Mouse (Mus musculus): ENCODE measurements around the gene Clec2d.
"Not testable (repeated sequence)": the region's sequence is repeated elsewhere in the genome, so short reads cannot be mapped to it uniquely, and the experiment has no call there.

Gene Clec2d

DNA sequence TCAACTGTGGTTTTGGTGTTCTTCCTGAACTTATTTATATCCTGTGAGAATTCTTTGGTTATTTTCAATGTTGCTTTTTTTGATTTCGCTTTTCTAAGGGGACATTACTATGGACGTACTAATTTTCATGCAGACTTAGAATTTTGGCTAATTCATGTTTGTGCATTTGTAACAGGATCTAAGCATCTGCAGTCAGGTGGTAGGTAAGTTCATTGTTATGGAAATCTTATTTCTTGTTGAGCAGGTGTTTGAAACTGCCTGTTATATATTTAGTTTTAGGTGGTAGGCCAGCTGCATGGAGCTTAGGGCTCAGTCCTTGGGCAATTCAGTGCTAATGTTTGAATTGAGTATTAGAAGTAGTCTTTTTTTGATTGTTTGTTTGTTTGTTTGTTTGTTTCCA lies 13.0 kb downstream of the Clec2d start:
- no peak for DNase-seq

DNA sequence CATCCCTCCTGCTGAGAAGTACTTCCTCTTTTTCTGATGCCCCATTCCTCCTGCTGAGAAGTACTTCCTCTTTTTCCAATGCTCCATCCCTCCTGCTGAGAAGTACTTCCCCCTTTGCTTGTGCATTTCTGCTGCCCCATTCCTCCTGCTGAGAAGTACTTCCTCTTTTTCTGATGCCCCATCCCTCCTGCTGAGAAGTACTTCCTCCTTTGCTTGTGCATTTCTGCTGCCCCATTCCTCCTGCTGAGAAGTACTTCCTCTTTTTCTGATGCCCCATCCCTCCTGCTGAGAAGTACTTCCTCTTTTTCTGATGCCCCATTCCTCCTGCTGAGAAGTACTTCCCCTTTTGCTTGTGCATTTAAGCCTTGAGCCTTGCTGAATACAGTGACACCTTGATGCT lies 19.7 kb downstream of the Clec2d start:
- DNase-seq, result not testable (repeated sequence)

DNA sequence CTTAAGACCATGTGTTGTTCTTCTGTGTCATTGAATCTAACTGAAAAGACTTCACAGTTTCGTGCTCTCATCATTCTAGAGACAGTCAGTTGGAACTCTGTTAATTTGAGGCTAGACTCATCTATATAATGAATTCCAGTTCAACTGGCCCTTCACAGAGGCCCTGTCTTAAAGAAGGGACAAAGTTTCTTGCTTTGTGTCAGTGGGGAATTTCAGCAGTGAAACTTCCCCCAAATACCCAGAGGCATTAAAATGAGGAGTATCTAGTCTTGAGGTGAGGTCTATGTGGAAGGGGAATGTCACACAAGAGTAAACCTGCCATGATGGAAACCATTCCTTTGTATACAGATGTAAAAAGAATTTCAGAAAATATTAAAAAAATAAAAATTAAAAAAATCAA lies 21.9 kb downstream of the Clec2d start:
- DNase-seq, result no peak

DNA sequence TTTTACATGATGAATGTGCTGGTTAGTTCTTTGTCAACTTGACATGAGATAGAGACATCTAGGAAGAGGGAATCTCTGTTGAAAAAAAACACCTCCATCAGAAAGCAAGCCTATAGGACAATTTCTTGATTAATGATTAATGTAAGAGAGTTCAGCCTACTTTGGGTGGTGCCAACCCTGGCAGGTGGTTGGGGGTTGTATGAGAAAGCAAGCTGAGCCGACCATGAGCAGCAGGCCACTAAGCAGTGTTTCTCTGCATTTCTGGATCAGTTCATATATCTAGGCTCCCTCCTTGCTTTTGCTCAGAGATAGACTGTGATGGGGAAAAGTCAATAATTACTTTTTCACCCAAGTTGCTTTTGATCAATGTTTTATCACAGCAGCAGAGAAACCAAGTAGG lies 23.9 kb downstream of the Clec2d start:
- DNase-seq, result no peak

GRCm38 (mm10) chr6:129204838-129205237 lies 24.4 kb downstream of the Clec2d start:
- DNase-seq, result no peak

DNA sequence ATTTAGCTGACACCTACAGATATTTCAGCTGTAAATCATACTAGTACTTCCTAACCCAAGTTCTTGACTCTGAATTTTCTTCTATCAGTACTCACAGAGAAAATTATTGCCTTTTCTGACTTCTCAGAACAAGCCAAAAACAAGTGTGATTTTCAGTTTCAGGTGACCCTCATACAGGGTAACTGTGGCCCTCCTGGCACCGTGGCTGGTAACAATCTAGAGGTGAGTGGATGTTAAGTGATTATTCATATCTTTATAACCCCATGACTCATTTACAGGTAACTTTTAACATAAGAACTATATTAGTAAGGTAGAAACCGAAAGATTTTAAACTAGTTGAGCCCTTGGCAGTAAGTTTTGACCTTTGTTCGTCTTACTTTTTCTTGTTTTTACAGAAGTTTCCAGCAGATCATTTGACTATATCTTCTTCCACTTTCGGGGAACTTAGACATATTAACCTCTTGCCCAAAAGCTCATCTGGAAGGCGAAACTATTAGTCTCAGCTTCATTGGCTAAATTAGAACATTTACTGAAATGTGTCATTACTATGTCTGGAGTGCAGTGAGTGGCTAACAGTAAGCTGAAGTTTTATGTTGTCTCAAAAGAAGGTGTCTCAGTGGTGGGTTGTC lies 28.6 kb downstream of the Clec2d start:
- no peak for DNase-seq

GRCm38 (mm10) chr6:129209785-129210446 lies 29.5 kb downstream of the Clec2d start:
- no peak for DNase-seq

DNA sequence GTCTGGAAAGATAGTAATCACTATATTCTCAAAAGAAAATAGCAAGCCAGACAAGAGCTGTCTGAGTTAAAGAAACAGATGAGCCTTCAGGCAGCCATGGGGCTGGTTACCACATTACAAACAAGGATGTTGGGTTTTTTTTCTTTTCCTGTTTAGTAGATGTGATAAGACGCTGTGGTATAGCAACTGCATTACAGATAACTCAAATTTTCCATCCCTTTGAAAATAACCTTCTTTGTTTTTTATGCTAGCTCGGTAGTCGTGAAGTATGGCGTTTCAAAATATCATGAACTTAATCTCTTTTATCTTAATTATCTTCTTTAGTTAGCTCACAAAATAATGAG lies 30.0 kb downstream of the Clec2d start:
- DNase-seq, result no peak

- no peak for DNase-seq
These were observed 32.2 kb downstream of the Clec2d start for GRCm38 (mm10) chr6:129212421-129213195.

- DNase-seq, result no peak
These were observed 33.1 kb downstream of the Clec2d start for GRCm38 (mm10) chr6:129213497-129213896.

DNA sequence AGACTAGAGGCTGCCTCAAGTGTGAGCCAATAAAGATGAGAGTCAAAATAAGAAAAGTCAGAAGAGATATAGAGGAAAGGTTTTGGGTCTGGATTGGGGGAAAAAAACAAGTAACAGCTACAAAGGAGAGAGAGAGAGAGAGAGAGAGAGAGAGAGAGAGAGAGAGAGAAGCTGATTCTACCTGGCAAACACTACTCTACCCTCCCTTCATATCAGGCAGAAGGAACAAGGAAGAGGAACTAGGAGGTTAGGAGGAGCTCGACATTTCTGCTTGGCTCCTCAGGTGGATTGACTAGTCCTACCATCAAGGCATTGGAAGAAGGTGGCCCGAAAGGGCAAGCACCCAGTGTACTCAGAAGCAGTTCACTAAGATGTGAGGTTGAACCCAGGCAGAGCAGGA lies 33.8 kb downstream of the Clec2d start:
- DNase-seq, result no peak

DNA sequence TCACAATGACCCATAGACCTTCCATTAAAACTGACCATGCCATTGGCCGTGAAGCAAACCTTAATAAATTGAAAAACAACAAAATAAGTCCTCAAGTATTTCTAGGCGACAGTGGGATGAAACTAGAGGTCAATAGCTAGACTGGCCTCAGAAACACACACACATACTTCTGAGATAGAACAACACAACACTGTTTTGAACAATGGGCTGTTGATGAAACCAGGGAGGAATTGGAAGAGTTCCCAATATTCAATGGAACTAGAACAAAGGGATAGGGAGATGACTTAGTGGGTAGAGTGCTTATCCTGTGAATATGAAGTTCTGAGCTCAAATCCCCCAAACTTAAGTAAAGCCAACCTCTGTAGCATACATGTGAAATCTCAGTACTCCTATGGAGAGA lies 34.6 kb downstream of the Clec2d start:
- DNase-seq, result no peak

DNA sequence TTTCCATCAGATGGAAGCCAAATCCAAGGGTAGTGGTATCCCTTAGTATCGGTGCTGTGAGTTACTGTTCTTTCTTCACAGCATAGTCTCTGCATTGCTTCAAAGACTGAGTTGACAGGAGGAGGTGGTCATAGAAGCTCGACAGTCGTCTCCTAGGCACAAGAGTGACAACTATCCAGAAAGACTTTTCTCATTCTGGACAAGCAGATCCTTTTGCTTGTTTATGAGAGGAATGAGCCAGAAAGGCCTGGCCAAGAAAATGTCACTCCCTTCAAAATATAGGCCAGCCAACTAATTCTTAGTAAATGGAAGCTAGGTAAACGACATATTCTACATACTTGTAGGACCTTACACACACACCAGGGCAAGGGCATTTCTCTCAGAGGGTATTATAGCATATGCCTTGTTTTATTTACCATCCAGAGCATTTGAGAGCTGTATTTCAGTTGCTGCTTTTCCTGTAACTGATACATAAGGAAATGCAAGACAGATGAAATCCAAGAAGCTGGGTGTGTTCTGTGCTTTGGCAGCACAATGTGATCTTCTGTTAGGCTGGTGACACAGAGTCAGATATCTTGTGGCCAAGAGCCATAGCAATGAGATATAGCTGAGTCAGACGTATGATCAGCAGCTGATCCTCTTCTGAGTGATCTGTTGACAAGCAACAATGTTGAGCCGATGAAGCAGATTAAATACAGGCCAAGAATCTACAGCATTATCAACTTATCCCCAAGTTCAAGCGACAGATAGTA lies 35.6 kb downstream of the Clec2d start:
- DNase-seq, result no peak

DNA sequence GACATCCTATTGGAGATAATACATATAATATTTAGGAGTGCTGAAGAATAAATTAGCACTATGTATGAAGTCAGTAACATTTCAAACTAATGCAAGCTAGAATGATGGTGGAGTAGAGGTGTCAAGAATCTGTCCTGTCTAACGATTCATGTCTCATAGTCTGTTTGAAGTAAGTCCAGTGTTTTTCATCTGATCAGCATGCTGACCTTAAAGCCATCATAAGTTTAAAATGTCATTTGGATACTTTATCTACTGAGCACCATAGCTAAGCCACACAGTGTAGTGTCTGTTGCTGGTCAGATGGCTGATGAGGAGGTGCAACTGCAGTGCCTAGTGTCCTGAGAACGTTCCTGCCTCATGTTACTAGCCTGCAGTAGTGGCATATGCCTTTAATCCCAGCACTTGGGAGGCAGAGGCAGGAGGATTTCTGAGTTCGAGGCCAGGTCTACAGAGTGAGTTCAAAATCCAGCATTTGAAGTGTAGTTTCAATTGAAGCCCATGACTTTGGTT lies 36.4 kb downstream of the Clec2d start:
- DNase-seq, result no peak

- DNase-seq, result no peak
These were observed 37.8 kb downstream of the Clec2d start for GRCm38 (mm10) chr6:129218191-129218696.

GRCm38 (mm10) chr6:129219897-129220517 lies 39.6 kb downstream of the Clec2d start:
- no peak for DNase-seq

DNA sequence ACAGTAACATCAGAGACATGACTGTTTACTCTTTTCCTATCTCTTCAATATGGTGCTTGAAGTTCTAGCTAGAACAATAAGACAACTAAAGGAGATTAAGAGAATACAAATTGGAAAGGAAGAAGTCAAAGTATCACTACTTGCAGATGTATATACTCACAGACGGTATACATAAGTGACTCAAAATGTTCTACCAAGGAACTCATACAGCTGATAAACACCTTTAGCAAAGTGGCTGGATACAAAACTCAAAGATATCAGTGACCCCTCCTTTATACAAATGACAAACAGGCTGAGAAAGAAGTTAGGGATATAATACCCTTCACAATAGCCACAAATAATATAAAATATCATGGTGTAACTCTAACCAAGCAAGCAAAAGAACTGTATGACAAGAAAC lies 40.6 kb downstream of the Clec2d start:
- DNase-seq, result no peak

- DNase-seq, result no peak
These were observed 41.9 kb downstream of the Clec2d start for GRCm38 (mm10) chr6:129222188-129222800.

- no peak for DNase-seq
These were observed 43.2 kb downstream of the Clec2d start for GRCm38 (mm10) chr6:129223611-129224010.

- DNase-seq, result no peak
These were observed 43.7 kb downstream of the Clec2d start for GRCm38 (mm10) chr6:129224090-129224489.

- no peak for DNase-seq
These were observed 44.7 kb downstream of the Clec2d start for GRCm38 (mm10) chr6:129225078-129225477.

All from layer of hippocampus, adult 9-11 months (tissue).